In the genomic region with DNA sequence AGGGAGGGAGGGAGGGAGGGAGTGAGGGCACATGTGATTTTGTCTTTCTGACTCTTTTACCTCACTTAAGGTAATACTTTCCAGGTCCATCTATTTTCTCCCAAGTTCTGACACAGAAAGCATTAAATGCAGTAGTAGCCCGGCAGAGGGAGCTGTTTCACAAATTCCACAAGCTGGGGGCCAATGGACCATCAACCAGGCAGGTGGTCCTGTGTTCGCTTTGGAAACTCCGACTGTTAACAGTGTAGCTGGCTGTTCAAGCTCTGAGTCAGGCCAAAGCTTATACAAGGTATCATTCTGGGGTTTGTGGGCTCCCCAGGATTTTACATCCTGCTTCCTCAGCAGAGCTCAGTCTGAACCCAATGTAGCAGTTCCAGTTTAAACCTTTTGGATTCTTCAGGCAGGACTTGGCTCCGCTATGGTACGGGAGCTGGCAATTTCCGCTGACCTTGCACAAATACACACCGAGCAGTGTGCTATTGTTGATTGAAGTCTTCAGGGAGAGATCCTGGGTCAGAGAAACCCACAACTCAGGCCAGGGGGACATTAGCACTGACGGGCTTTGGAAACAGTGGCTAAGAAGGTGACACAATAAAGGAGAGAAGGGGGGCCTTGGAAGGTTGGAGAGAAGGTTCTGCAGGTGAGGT, we compare ENCODE assay signal across 8 mouse cellular contexts.
A peak's percentile ranks its signal among the peaks of the same experiment; 100 is the strongest.
DNase-seq lines count a peak whose midpoint lies in the region; ATAC-seq lines count a peak whose summit lies in the region.

No protein-coding gene starts in this region.

- DNase-seq in hindbrain, embryonic 11.5 days (ENCODE audit: low spot score), result peak; percentile 85
- peak; percentile 5 for DNase-seq in MEL-GATA-1-ER (ENCODE audit: extremely low read depth, low read depth)
- peak; percentile 88 for DNase-seq in limb, embryonic 10.5 days (ENCODE audit: low spot score)
- DNase-seq in retina, postnatal 1 day, result peak; percentile 83
- no peak for DNase-seq in spleen, postnatal 14 days (ENCODE audit: low spot score in 2 of 2)

- no peaks in the 10 kb centered on the region for H3K9me3 ChIP-seq in hindbrain, embryonic 11.5 days (ENCODE audit: control insufficient read depth, low read length)
- H3K9me3 ChIP-seq in hindbrain, embryonic 16.5 days (ENCODE audit: control insufficient read depth, low read length), result no peaks in the 10 kb centered on the region
- H3K9me3 ChIP-seq in heart, embryonic 12.5 days (replicated peaks), result no peaks in the 10 kb centered on the region
- no peaks in the 10 kb centered on the region for H3K9me3 ChIP-seq in limb, embryonic 10.5 days (replicated peaks)

- no peak overlapping the region for H3K27ac ChIP-seq in hindbrain, embryonic 11.5 days (ENCODE audit: low read depth, low read length)
- no peak overlapping the region for H3K27ac ChIP-seq in hindbrain, embryonic 16.5 days (ENCODE audit: low read depth, low read length)
- no peak overlapping the region for H3K27ac ChIP-seq in heart, embryonic 12.5 days (ENCODE audit: poor library complexity, severe bottlenecking)
- H3K27ac ChIP-seq in limb, embryonic 10.5 days, result peak overlapping the region; percentile 56; the same call in 1 of the 2 replicates

- H3K36me3 ChIP-seq in hindbrain, embryonic 11.5 days (ENCODE audit: control insufficient read depth, insufficient read depth, low read length), result no peaks in the 10 kb centered on the region
- H3K36me3 ChIP-seq in hindbrain, embryonic 16.5 days (ENCODE audit: control insufficient read depth, insufficient read depth, low read length), result no peaks in the 10 kb centered on the region
- H3K36me3 ChIP-seq in heart, embryonic 12.5 days, result no peaks in the 10 kb centered on the region
- H3K36me3 ChIP-seq in limb, embryonic 10.5 days, result no peaks in the 10 kb centered on the region

- no peak overlapping the region for H3K9ac ChIP-seq in hindbrain, embryonic 11.5 days (ENCODE audit: low read depth, low read length)
- no peak overlapping the region for H3K9ac ChIP-seq in hindbrain, embryonic 16.5 days (ENCODE audit: low read depth, low read length)
- no peak overlapping the region for H3K9ac ChIP-seq in heart, embryonic 12.5 days

- peaks cover 6% of the 10 kb centered on the region; the same call in 1 of the 2 replicates for H3K4me1 ChIP-seq in hindbrain, embryonic 11.5 days (replicated peaks; ENCODE audit: control insufficient read depth, insufficient read depth, low read length)
- peaks cover 7% of the 10 kb centered on the region; the same call in 1 of the 2 replicates for H3K4me1 ChIP-seq in hindbrain, embryonic 16.5 days (ENCODE audit: control insufficient read depth, insufficient read depth, low read depth, low read length)
- H3K4me1 ChIP-seq in heart, embryonic 12.5 days (replicated peaks), result peaks cover 15% of the 10 kb centered on the region
- H3K4me1 ChIP-seq in limb, embryonic 10.5 days, result peaks cover 52% of the 10 kb centered on the region

- no peak for ATAC-seq in hindbrain, embryonic 11.5 days (ENCODE audit: low FRiP score)
- ATAC-seq in hindbrain, embryonic 16.5 days, result no peak
- ATAC-seq in common myeloid progenitor, adult 5-6 weeks (replicated peaks; ENCODE audit: low read depth, poor library complexity, severe bottlenecking), result peak; percentile 59
- ATAC-seq in heart, embryonic 12.5 days (ENCODE audit: insufficient number of reproducible peaks, low FRiP score), result 0 out of 2 replicates have a peak, but pooled peaks have one; percentile 23

- no peaks in the 10 kb centered on the region for H3K27me3 ChIP-seq in hindbrain, embryonic 11.5 days (ENCODE audit: control insufficient read depth, insufficient read depth, low read length)
- H3K27me3 ChIP-seq in hindbrain, embryonic 16.5 days (replicated peaks; ENCODE audit: control insufficient read depth, insufficient read depth, low read length), result 0 out of 2 replicates have a peak, but pooled peaks cover 2% of the 10 kb centered on the region
- peaks cover 52% of the 10 kb centered on the region for H3K27me3 ChIP-seq in heart, embryonic 12.5 days (replicated peaks)
- H3K27me3 ChIP-seq in limb, embryonic 10.5 days (ENCODE audit: low read depth, poor library complexity, severe bottlenecking), result no peaks in the 10 kb centered on the region

- H3K4me2 ChIP-seq in hindbrain, embryonic 11.5 days (replicated peaks; ENCODE audit: low read depth, low read length), result no peak overlapping the region
- H3K4me2 ChIP-seq in hindbrain, embryonic 16.5 days (ENCODE audit: low read length), result no peak overlapping the region
- H3K4me2 ChIP-seq in heart, embryonic 12.5 days, result no peak overlapping the region

- 46% methylated on average over 8 of the region's 8 CpGs for WGBS in hindbrain, embryonic 11.5 days
- 42% methylated on average over 8 of the region's 8 CpGs for WGBS in hindbrain, embryonic 16.5 days
- 40% methylated on average over 8 of the region's 8 CpGs for WGBS in heart, embryonic 12.5 days
- WGBS in limb, embryonic 10.5 days, result 51% methylated on average over 8 of the region's 8 CpGs

- H3K4me3 ChIP-seq in hindbrain, embryonic 11.5 days (ENCODE audit: low read depth, low read length), result no peak overlapping the region
- no peak overlapping the region for H3K4me3 ChIP-seq in hindbrain, embryonic 16.5 days (ENCODE audit: low read length)
- no peak overlapping the region for H3K4me3 ChIP-seq in heart, embryonic 12.5 days
- no peak overlapping the region for H3K4me3 ChIP-seq in limb, embryonic 10.5 days

Comparison
In these comparisons a context has a peak if more than half of its experiments do, and no peak if none do; other contexts are left out.
1. ATAC-seq: peak in common myeloid progenitor, adult 5-6 weeks (single experiment) and heart, embryonic 12.5 days (single experiment); none in hindbrain, embryonic 11.5 days (single experiment) and hindbrain, embryonic 16.5 days (single experiment).
2. DNase-seq: peak in hindbrain, embryonic 11.5 days (single experiment), MEL-GATA-1-ER (single experiment), limb, embryonic 10.5 days (single experiment) and retina, postnatal 1 day (single experiment); none in spleen, postnatal 14 days (0 of 2).